In genomic region chr4:40821303-40822023, GRCm38 (mm10) we compare ENCODE assay signal across 17 mouse cellular contexts. TPM values are rescaled to one million over a fixed set of nuclear protein-coding genes. Genes with fewer than 3 reads are reported as not detected.
DNase-seq lines count a peak whose midpoint lies in the region; ATAC-seq and TF ChIP-seq lines count a peak whose summit lies in the region.
"Had no signal": no experiment of that assay in that cellular context is flagged by ENCODE, and none has a peak within 500 bp of the region (broad histone marks: within the 10 kb centered on the region; RNA-seq: fewer than 3 reads in every experiment).

No protein-coding gene starts in this region.

- no peak for ATAC-seq in heart, postnatal 0 days (ENCODE audit: insufficient read depth, low read depth)
- ATAC-seq: forebrain, embryonic 13.5 days; intestine, embryonic 15.5 days; midbrain, embryonic 15.5 days had no signal

- no peak for TF ChIP-seq EP300 in heart, postnatal 0 days (IDR thresholded peaks at IDR 0.05; ENCODE audit: low read depth)

- intact Hi-C loops in gastrocnemius, adult 2 months (cut with DNase I), result no loop called here
- intact Hi-C loops in gastrocnemius, postnatal 14 days (cut with DNase I; ENCODE audit: low total_unique reads), result no loop called here

- H3K27ac ChIP-seq in gastrocnemius, adult 2 months, result peak overlapping the region; percentile 75
- H3K27ac ChIP-seq in heart, postnatal 0 days (ENCODE audit: low read depth), result peak overlapping the region; percentile 83
- no peak overlapping the region for H3K27ac ChIP-seq in forebrain, embryonic 10.5 days
- H3K27ac ChIP-seq: embryonic facial prominence, embryonic 15.5 days; forebrain, embryonic 13.5 days; intestine, embryonic 15.5 days; limb, embryonic 15.5 days; midbrain, embryonic 15.5 days; neural tube, embryonic 13.5 days had no signal

- peaks cover 38% of the 10 kb centered on the region for H3K4me1 ChIP-seq in heart, postnatal 0 days (ENCODE audit: control insufficient read depth, insufficient read depth)
- peaks cover 16% of the 10 kb centered on the region for H3K4me1 ChIP-seq in forebrain, embryonic 10.5 days
- H3K4me1 ChIP-seq: embryonic facial prominence, embryonic 15.5 days; forebrain, embryonic 13.5 days; intestine, embryonic 15.5 days; limb, embryonic 15.5 days; midbrain, embryonic 15.5 days; neural tube, embryonic 13.5 days had no signal

- H3K9ac ChIP-seq in heart, postnatal 0 days (replicated peaks; ENCODE audit: low read depth, low read length), result no peak overlapping the region
- H3K9ac ChIP-seq: embryonic facial prominence, embryonic 15.5 days; forebrain, embryonic 13.5 days; intestine, embryonic 15.5 days; limb, embryonic 15.5 days; midbrain, embryonic 15.5 days; neural tube, embryonic 13.5 days had no signal

- H3K4me3 ChIP-seq in gastrocnemius, adult 2 months, result no peak overlapping the region
- no peak overlapping the region for H3K4me3 ChIP-seq in heart, postnatal 0 days (ENCODE audit: low read depth, low read length)
- H3K4me3 ChIP-seq in myocyte, result no peak overlapping the region
- no peak overlapping the region for H3K4me3 ChIP-seq in forebrain, embryonic 10.5 days
- H3K4me3 ChIP-seq: embryonic facial prominence, embryonic 15.5 days; forebrain, embryonic 13.5 days; intestine, embryonic 15.5 days; limb, embryonic 15.5 days; midbrain, embryonic 15.5 days; neural tube, embryonic 13.5 days had no signal

- no peak overlapping the region for H3K4me2 ChIP-seq in heart, postnatal 0 days (ENCODE audit: low read depth, low read length)
- peak overlapping the region; percentile 28 for H3K4me2 ChIP-seq in myocyte (ENCODE audit: low read depth)
- H3K4me2 ChIP-seq: embryonic facial prominence, embryonic 15.5 days; forebrain, embryonic 13.5 days; intestine, embryonic 15.5 days; limb, embryonic 15.5 days; midbrain, embryonic 15.5 days; neural tube, embryonic 13.5 days had no signal

- peaks cover 55% of the 10 kb centered on the region for H3K36me3 ChIP-seq in heart, postnatal 0 days (replicated peaks; ENCODE audit: control insufficient read depth, insufficient read depth, low read length)
- peaks cover 13% of the 10 kb centered on the region for H3K36me3 ChIP-seq in myocyte (ENCODE audit: control insufficient read depth, insufficient read depth)
- peaks cover 43% of the 10 kb centered on the region for H3K36me3 ChIP-seq in forebrain, embryonic 10.5 days (replicated peaks)
- H3K36me3 ChIP-seq: midbrain, embryonic 15.5 days had no signal

- no peak for TF ChIP-seq CTCF in gastrocnemius, adult 2 months (IDR thresholded peaks at IDR 0.05)
- TF ChIP-seq CTCF in heart, postnatal 0 days (IDR thresholded peaks at IDR 0.05; ENCODE audit: low read depth), result no peak

- no peak overlapping the region for H3ac ChIP-seq in myocyte (ENCODE audit: control insufficient read depth, insufficient read length)

- H3K27me3 ChIP-seq in heart, postnatal 0 days (ENCODE audit: control insufficient read depth, insufficient read depth, low read length), result no peaks in the 10 kb centered on the region
- no peaks in the 10 kb centered on the region for H3K27me3 ChIP-seq in myocyte (ENCODE audit: control insufficient read depth, insufficient read depth, insufficient read length)
- H3K27me3 ChIP-seq in forebrain, embryonic 10.5 days (ENCODE audit: poor library complexity, severe bottlenecking), result no peaks in the 10 kb centered on the region
- H3K27me3 ChIP-seq: embryonic facial prominence, embryonic 15.5 days; forebrain, embryonic 13.5 days; intestine, embryonic 15.5 days; limb, embryonic 15.5 days; midbrain, embryonic 15.5 days; neural tube, embryonic 13.5 days had no signal

- no peak for DNase-seq in gastrocnemius, adult 2 months
- DNase-seq in gastrocnemius, postnatal 14 days, result no peak
- no peak for DNase-seq in heart, postnatal 0 days (ENCODE audit: low spot score)
- no peak for DNase-seq in heart, adult 18-20 months
- peak; percentile 63 for DNase-seq in lung, postnatal 36 days
- DNase-seq in lung, postnatal 4 days, result no peak
- DNase-seq in forebrain, embryonic 10.5 days (ENCODE audit: extremely low spot score, low spot score), result no peak
- DNase-seq: adrenal gland, postnatal 14 days; cerebellum, adult 9-10 months had no signal

- WGBS in heart, postnatal 0 days, result 58% methylated on average over 8 of the region's 8 CpGs
- 85% methylated on average over 8 of the region's 8 CpGs for WGBS in forebrain, embryonic 10.5 days

- peaks cover 45% of the 10 kb centered on the region for H3K79me2 ChIP-seq in myocyte (ENCODE audit: control insufficient read depth, insufficient read depth)

- no peak for TF ChIP-seq POLR2A in myocyte (IDR thresholded peaks at IDR 0.05; ENCODE audit: insufficient read length, low read depth)

- no peaks in the 10 kb centered on the region for H3K9me3 ChIP-seq in heart, postnatal 0 days (replicated peaks; ENCODE audit: control insufficient read depth, low read length)
- H3K9me3 ChIP-seq in forebrain, embryonic 10.5 days, result no peaks in the 10 kb centered on the region
- H3K9me3 ChIP-seq: embryonic facial prominence, embryonic 15.5 days; forebrain, embryonic 13.5 days; G1E; intestine, embryonic 15.5 days; limb, embryonic 15.5 days; midbrain, embryonic 15.5 days; neural tube, embryonic 13.5 days had no signal

TF ChIP-seq in myocyte, 11 proteins besides CTCF, POLR2A, EP300 and RAD21:
- TF ChIP-seq USF1 (IDR thresholded peaks at IDR 0.05; ENCODE audit: low read depth) (no peak), REST (IDR thresholded peaks at IDR 0.05; ENCODE audit: insufficient read depth, insufficient read length) (no peak), MYOG (IDR thresholded peaks at IDR 0.05; ENCODE audit: control insufficient read depth in 1 of 3, insufficient read depth in 1 of 3, insufficient read length in 2 of 3, low read depth in 2 of 3) (no peak)

RNA-seq across cellular contexts. Expression of gene B4galt1, which starts 32.3 kb away (rescaled TPM):
- total RNA-seq in gastrocnemius, adult 2 months (2021), result 10 to 100 TPM; 30.5 to 42.2 TPM
- 10 to 100 TPM; 36.3 to 38.8 TPM for total RNA-seq in gastrocnemius, postnatal 14 days (2021)
- 125 and 129 TPM in 2 replicates for total RNA-seq in heart, postnatal 0 days (2014; rRNA removed; ENCODE audit: low replicate concordance)
- 49.6 and 50.3 TPM in 2 replicates for polyA plus RNA-seq in heart, postnatal 0 days (2015; fragmentation: Nextera tagmentation; extraction: Ambion mirVana)
- 10 to 100 TPM; 58.2 to 59.1 TPM for total RNA-seq in heart, adult 18-20 months (2021)
- 37.7 TPM for polyA plus RNA-seq in myocyte (2012; fragmentation: generic; extraction: Trizol)
- polyA plus RNA-seq in forebrain, embryonic 10.5 days (2016; fragmentation: Nextera tagmentation; extraction: Ambion mirVana), result 20.1 TPM in 2 replicates
